10 mouse cellular contexts compared by ENCODE assay signal in the genomic region with DNA sequence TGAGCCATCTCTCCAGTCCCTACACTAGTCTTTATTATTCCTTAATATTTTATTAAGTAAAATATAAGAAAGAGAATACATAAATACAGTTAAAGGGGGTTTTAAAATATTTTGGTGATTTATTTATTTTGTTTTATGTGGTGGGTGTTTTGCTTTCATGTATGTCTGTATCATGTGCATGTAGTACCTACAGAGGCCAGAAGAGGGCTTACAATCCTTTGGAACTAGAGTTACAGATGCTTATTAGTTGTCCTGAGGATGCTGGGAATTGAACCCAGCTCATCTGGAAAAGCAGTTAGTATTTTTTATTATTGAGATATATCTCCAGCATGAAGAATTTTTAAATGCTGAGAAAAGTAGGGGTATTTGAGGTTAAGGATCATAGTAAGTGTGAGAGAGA. TPM values are rescaled to one million over a fixed set of nuclear protein-coding genes. Genes with fewer than 3 reads are reported as not detected.
DNase-seq lines count a peak whose midpoint lies in the region; TF ChIP-seq lines count a peak whose summit lies in the region.
"Had no signal": no experiment of that assay in that cellular context is flagged by ENCODE, and none has a peak within 500 bp of the region (broad histone marks: within the 10 kb centered on the region; RNA-seq: fewer than 3 reads in every experiment).

No protein-coding gene starts in this region.

- H3K4me3 ChIP-seq in kidney, adult 2 months (ENCODE audit: insufficient read depth, low read depth, low read length): no peak overlapping the region
- H3K4me3 ChIP-seq: midbrain, embryonic 12.5 days had no signal

- H3K4me1 ChIP-seq in kidney, adult 2 months (ENCODE audit: control insufficient read depth, insufficient read depth, low read length): no peaks in the 10 kb centered on the region
- H3K4me1 ChIP-seq: midbrain, embryonic 12.5 days had no signal

- no peaks in the 10 kb centered on the region; the same call in 1 of the 2 replicates for H3K36me3 ChIP-seq in kidney, adult 2 months (ENCODE audit: control insufficient read depth, insufficient read depth, low read length)
- H3K36me3 ChIP-seq: midbrain, embryonic 12.5 days had no signal

- DNase-seq in kidney, adult 2 months: peak; percentile 34
- DNase-seq in kidney, adult 18-20 months: no peak
- peak; percentile 33 for DNase-seq in CD4-positive helper T cell, adult 2 months (ENCODE audit: low read depth, low spot score)
- peak; percentile 28 for DNase-seq in MEL-GATA-1-ER (ENCODE audit: extremely low read depth, low read depth)
- DNase-seq in lung, postnatal 25 days (ENCODE audit: low spot score): peak; percentile 5
- DNase-seq in MN1 (ENCODE audit: low spot score): no peak
- no peak for DNase-seq in spleen, postnatal 36 days (ENCODE audit: low spot score in 2 of 2)
- DNase-seq: layer of hippocampus, postnatal 36 days; right cerebral cortex, adult 18-20 months had no signal

- no peaks in the 10 kb centered on the region for H3K27me3 ChIP-seq in kidney, adult 2 months (replicated peaks; ENCODE audit: control insufficient read depth, insufficient read depth, low read length)
- H3K27me3 ChIP-seq: midbrain, embryonic 12.5 days had no signal

- TF ChIP-seq POLR2A in kidney, adult 2 months (IDR thresholded peaks at IDR 0.05; ENCODE audit: low read depth, low read length): no peak

- no peak overlapping the region for H3K27ac ChIP-seq in kidney, adult 2 months (ENCODE audit: insufficient read depth, low read depth, low read length)
- H3K27ac ChIP-seq: midbrain, embryonic 12.5 days had no signal

- TF ChIP-seq CTCF in kidney, adult 2 months (conservative IDR thresholded peaks at IDR 0.05; ENCODE audit: insufficient read depth, insufficient read length, low read depth, low read length): no peak

RNA-seq across cellular contexts. Expression of gene Dtnb, which starts 37.6 kb away (rescaled TPM):
- 60.5 and 68.0 TPM in 2 replicates for polyA plus RNA-seq in kidney, adult 2 months (2012; rRNA removed)

Comparison
In these comparisons a context has a peak if more than half of its experiments do, and no peak if none do; other contexts are left out.
1. DNase-seq: peak in kidney, adult 2 months (single experiment), CD4-positive helper T cell, adult 2 months (single experiment), MEL-GATA-1-ER (single experiment) and lung, postnatal 25 days (single experiment); none in kidney, adult 18-20 months (single experiment), MN1 (single experiment) and spleen, postnatal 36 days (0 of 2).